Mouse (Mus musculus): ENCODE measurements around the gene Gpc6. TPM values are rescaled to one million over a fixed set of nuclear protein-coding genes. Genes with fewer than 3 reads are reported as not detected.

Gene Gpc6
- total and polyA plus RNA-seq, 3 experiments, result not detected

- TF ChIP-seq NELFE (IDR thresholded peaks at IDR 0.05; ENCODE audit: low read depth, low read length), result no peak
- no peak for TF ChIP-seq HCFC1 (IDR thresholded peaks at IDR 0.05; ENCODE audit: low read depth, low read length)
- no peak for TF ChIP-seq TCF12 (IDR thresholded peaks at IDR 0.05; ENCODE audit: low read depth, low read length)
- TF ChIP-seq E2F4 (IDR thresholded peaks at IDR 0.05; ENCODE audit: insufficient replicate concordance, low read depth, low read length), result no peak
- no peak for TF ChIP-seq CHD1 (IDR thresholded peaks at IDR 0.05; ENCODE audit: low read depth, low read length)
- TF ChIP-seq MAZ (IDR thresholded peaks at IDR 0.05; ENCODE audit: low read depth, low read length), result no peak
- no peak for TF ChIP-seq RAD21 (IDR thresholded peaks at IDR 0.05; ENCODE audit: low read depth, low read length)
- no peak for TF ChIP-seq TBP (conservative IDR thresholded peaks at IDR 0.05; ENCODE audit: low read depth, low read length)
- TF ChIP-seq POLR2A (IDR thresholded peaks at IDR 0.05; ENCODE audit: low read depth, low read length), result no peak
- no peak for TF ChIP-seq ZNF384 (IDR thresholded peaks at IDR 0.05; ENCODE audit: low read depth, low read length)
- TF ChIP-seq USF2 (conservative IDR thresholded peaks at IDR 0.05; ENCODE audit: low read depth, low read length), result no peak
- TF ChIP-seq NRF1 (IDR thresholded peaks at IDR 0.05; ENCODE audit: low read depth, low read length), result no peak
- TF ChIP-seq GABPA (IDR thresholded peaks at IDR 0.05; ENCODE audit: insufficient replicate concordance, low read depth, low read length), result no peak
- no peak overlapping the region for H3K27ac ChIP-seq (ENCODE audit: insufficient read depth, low read depth)
- dilution Hi-C loops (cut with MboI; ENCODE audit: extremely low pct_ligation_motif_present, extremely low pct_unique_long_range_greater_than_20kb, low sequenced_read_pairs) (no loop called here), in situ Hi-C loops (cut with MboI; ENCODE audit: low pct_ligation_motif_present, low pct_unique_long_range_greater_than_20kb, low sequenced_read_pairs) (no loop called here)
- H3K79me2 ChIP-seq (replicated peaks; ENCODE audit: control insufficient read depth, extremely low read depth, insufficient read depth, poor library complexity, severe bottlenecking), result no peaks in the 10 kb centered on the region
- H3K27me3 ChIP-seq (replicated peaks), result no peaks in the 10 kb centered on the region
- H3K4me1 ChIP-seq (ENCODE audit: control insufficient read depth in 1 of 2, insufficient read depth in 2 of 2), result peaks cover 0 to 1% of the 10 kb centered on the region in 2 experiments; a peak in 1 of 4 replicates
- no peak overlapping the region for H3K9ac ChIP-seq (ENCODE audit: insufficient read depth, low read depth)
- no peak overlapping the region for H3K4me2 ChIP-seq (ENCODE audit: insufficient read depth, low read depth, poor library complexity, severe bottlenecking)
- H3K9me3 ChIP-seq (replicated peaks; ENCODE audit: low read length), result no peaks in the 10 kb centered on the region
- no peaks in the 10 kb centered on the region for H3K36me3 ChIP-seq (replicated peaks in 1 of 2; ENCODE audit: control insufficient read depth in 1 of 2, insufficient read depth in 1 of 2, low read length in 1 of 2)
- DNase-seq (ENCODE audit: extremely low read depth), result no peak
- no peak overlapping the region for H3K4me3 ChIP-seq (replicated peaks in 1 of 3; ENCODE audit: low read depth in 2 of 3, low read length in 2 of 3, poor library complexity in 1 of 3)
These were observed 501.0 kb downstream of the Gpc6 start for GRCm38 (mm10) chr14:117426116-117426515.

- no peaks in the 10 kb centered on the region for H3K79me2 ChIP-seq (replicated peaks; ENCODE audit: control insufficient read depth, extremely low read depth, insufficient read depth, poor library complexity, severe bottlenecking)
- DNase-seq (ENCODE audit: extremely low read depth), result no peak
- in situ Hi-C loops (cut with MboI; ENCODE audit: low pct_ligation_motif_present, low pct_unique_long_range_greater_than_20kb, low sequenced_read_pairs) (no loop called here), dilution Hi-C loops (cut with MboI; ENCODE audit: extremely low pct_ligation_motif_present, extremely low pct_unique_long_range_greater_than_20kb, low sequenced_read_pairs) (no loop called here)
- H3K9ac ChIP-seq (ENCODE audit: insufficient read depth, low read depth), result no peak overlapping the region
- H3K4me1 ChIP-seq (ENCODE audit: control insufficient read depth in 1 of 2, insufficient read depth in 2 of 2), result peaks cover 0 to 5% of the 10 kb centered on the region in 2 experiments; a peak in 1 of 4 replicates
- H3K4me3 ChIP-seq (replicated peaks in 1 of 3; ENCODE audit: low read depth in 2 of 3, low read length in 2 of 3, poor library complexity in 1 of 3), result no peak overlapping the region
- no peaks in the 10 kb centered on the region for H3K9me3 ChIP-seq (replicated peaks; ENCODE audit: low read length)
- no peak for TF ChIP-seq KAT2A (IDR thresholded peaks at IDR 0.05; ENCODE audit: insufficient replicate concordance, low read length)
- no peak for TF ChIP-seq BHLHE40 (IDR thresholded peaks at IDR 0.05; ENCODE audit: low read depth, low read length)
- TF ChIP-seq CHD2 (IDR thresholded peaks at IDR 0.05; ENCODE audit: low read length), result no peak
- no peak for TF ChIP-seq ETS1 (conservative IDR thresholded peaks at IDR 0.05; ENCODE audit: low read depth, low read length)
- TF ChIP-seq ZC3H11A (IDR thresholded peaks at IDR 0.05; ENCODE audit: low read depth, low read length), result no peak
- H3K27ac ChIP-seq (ENCODE audit: insufficient read depth, low read depth), result no peak overlapping the region
- H3K27me3 ChIP-seq (replicated peaks), result no peaks in the 10 kb centered on the region
- H3K4me2 ChIP-seq (ENCODE audit: insufficient read depth, low read depth, poor library complexity, severe bottlenecking), result no peak overlapping the region
- H3K36me3 ChIP-seq (replicated peaks in 1 of 2; ENCODE audit: control insufficient read depth in 1 of 2, insufficient read depth in 1 of 2, low read length in 1 of 2), result no peaks in the 10 kb centered on the region
These were observed 502.7 kb downstream of the Gpc6 start for GRCm38 (mm10) chr14:117427776-117428175.

Data from CH12.LX (cell line).